Mouse (Mus musculus) granulocyte monocyte progenitor cell, adult 5-6 weeks (primary cell): Measurements from ENCODE around the gene Gm43518. TPM values are rescaled to one million over a fixed set of nuclear protein-coding genes. Genes with fewer than 3 reads are reported as not detected.

Source experiments
- ATAC-seq: replicated peaks from 2 replicates; pipeline ENCODE4 v1.8.0; 2016; ENCODE audit warnings: mild to moderate bottlenecking, moderate TSS enrichment, inconsistent platforms; ENCODE audit not compliant: poor library complexity, severe bottlenecking
- total RNA-seq, 2 experiments: library from RNA; stranded (forward) in 1 of 2; stranded (reverse) in 1 of 2; fragments of 200-712, 200-1000 nt in 1 of 2; fragments of >200 nt in 1 of 2; fragmentation: Nextera tagmentation in 1 of 2; gene quantifications; 2 replicates each; pipeline ENCODE4 v1.2.3; 2014 to 2017

The Gm43518 gene
- total RNA-seq, 2 experiments from 2014 or later, result not detected

GRCm38 (mm10) chr5:123932927-123933326 lies 5.7 kb downstream of the Gm43518 start:
- no peak for ATAC-seq

DNA sequence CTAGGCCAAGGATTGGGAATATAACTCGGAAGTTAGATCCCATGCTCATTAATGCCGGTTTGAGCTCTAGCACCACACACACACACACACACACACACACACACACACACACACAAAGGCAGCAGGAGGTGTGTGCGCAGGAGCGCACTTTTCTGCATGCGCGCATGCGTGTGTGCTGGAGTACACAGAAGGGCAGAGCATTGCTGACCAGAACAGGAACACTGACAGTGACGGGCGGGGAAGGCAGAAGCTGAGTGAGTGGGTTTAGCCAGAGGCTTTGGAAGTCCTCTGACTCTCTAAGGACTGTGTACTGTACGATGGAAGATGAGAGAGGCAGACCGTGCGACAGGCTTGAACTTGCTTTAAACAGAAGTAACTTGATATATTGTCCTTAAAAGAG lies 6.3 kb downstream of the Gm43518 start:
- ATAC-seq, result no peak

DNA sequence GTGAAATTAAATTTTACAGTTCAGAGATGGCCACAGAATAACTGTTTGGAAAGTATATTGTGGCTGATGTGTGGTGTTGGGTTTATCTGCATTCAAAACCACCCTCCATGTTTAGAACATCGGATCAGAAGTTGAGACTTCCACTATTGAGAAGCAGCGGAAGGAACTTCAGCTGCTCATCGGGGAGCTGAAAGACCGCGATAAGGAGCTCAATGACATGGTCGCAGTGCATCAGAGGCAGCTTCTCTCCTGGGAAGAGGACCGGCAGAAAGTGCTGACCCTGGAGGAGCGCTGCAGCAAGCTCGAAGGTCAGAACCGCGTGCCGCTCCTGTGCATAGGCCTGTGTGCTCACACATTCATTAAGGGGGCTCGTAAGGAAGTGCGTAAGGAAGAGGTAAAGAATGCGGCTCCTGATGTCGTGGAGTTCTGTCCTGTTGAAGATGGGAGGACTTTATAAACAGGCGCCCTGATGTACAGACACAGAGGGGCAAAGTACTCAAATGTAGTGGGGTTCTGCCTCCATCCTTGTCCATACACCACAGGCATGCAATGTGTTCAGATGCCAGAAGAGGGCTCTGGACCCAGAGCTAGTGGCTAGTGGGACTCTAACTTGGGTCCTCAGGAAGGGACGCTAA lies 6.9 kb downstream of the Gm43518 start:
- ATAC-seq, result no peak; the same call in 1 of the 2 replicates

GRCm38 (mm10) chr5:123935931-123936330 lies 8.7 kb downstream of the Gm43518 start:
- no peak for ATAC-seq

- ATAC-seq, result peak; percentile 82
Observed at GRCm38 (mm10) chr5:123938479-123938878, 11.3 kb downstream of the Gm43518 start.

DNA sequence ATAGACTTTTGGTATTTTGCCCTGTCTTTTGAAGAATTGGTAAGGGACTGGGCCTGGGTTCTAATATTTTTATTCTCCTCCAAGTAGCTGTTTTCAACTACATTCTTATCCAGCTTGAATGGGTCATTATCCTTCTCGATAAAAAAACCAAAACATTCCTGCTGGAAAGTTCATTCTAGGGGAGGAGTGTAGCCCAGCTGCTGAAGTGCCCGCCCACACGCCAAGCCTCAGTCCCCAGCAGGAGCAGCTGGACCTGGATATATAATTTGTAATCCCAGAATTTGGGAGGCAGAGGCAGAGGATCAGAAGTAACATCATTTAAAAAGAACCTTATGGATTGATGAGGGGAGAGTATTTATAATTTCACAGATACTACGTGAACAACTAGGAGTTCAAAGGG lies 19.3 kb downstream of the Gm43518 start:
- no peak for ATAC-seq

DNA sequence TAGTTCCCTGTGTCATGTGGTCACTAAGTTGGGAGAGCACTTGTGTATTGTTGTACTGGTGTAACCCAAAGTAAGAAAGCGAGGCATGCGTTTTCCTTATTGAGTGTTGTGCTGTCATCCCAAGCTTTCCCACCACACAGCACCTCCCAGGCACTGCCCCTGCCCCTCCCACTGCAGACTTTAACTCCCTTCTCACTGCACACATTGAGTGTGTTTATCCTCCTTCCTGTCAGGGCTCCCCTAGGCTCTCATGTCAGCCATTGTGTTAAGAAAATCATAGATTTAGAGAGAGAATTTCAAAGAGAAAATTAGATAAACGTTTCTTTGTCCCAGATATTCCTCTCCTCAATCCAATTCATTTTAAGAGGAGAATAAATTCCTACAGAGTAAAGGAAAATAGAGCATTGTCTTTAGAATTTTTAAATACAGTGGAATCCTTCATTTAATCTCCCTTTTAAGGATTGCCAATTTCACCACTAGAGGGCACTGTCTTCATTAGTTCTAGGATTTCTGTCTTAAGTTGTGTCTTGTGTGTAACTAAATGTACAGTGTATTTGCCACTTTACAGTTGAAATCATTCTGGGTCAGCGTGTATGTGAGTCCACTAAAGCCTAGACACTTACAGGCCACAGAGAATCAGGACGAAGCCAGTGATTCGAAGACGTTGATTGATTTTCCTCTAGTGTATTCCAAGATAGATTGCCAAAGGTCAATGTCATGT lies 20.0 kb downstream of the Gm43518 start:
- ATAC-seq, result peak; percentile 37; the same call in 1 of the 2 replicates

- no peak for ATAC-seq
Observed at GRCm38 (mm10) chr5:123952365-123953045, 25.3 kb downstream of the Gm43518 start.

DNA sequence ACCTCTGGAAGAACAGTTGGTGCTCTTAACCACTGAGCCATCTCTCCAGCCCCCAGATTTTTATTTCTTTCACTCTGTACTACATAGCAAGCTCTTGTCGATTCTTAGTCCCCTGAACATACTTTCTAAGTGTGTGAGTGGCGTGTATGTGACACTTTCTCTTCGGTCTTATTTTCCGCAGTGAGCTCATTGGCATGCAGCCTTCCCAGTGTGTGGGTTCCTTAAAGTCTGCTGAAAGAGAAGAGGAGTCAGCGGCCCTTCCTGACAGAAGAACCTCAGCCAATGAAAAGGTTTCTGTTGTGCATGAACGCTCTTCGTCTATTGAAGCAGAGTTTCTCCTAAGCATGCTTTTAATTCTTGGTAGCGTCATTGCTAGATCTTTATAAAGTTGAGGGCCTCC lies 30.0 kb downstream of the Gm43518 start:
- ATAC-seq, result no peak

- ATAC-seq, result no peak
Observed at GRCm38 (mm10) chr5:123959018-123959417, 31.8 kb downstream of the Gm43518 start.

DNA sequence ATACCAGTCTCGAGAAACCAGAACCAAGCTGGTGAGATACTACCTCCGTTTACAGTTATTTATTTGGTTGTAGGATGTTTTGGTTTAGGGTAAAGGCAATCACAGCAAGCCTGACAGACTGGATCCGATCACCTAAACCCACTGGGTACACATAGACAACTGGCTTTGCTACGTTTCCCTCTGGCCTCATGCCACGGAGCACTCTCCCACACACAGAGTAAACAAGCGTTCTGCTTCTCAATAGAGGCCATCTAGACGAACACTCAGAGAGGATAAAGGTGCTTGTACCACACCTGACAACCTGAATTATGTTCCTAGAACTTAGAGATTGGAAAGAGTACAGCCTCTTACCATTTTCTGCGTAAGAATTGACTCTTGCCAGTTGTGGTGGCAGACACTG lies 32.9 kb downstream of the Gm43518 start:
- ATAC-seq, result no peak

DNA sequence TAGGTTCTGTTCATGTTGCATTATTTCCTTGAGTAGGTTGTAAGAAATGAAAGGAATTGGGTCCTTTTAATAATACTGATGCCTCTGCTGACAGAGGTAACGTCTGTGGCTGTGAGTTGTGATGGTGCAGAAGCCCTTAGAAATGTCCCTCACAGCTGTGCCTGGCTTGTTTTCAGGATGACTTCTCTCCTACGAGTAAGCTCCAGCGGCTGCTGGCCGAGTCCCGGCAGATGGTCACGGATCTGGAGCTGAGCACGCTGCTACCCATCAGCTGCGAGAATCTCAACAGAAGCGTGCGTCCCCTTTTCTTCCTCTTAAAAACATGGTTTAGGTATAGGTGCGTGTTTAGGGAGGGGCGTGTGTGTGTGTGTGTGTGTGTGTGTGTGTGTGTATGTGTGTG lies 33.8 kb downstream of the Gm43518 start:
- no peak for ATAC-seq

- no peak for ATAC-seq
Observed at GRCm38 (mm10) chr5:123964208-123964607, 37.0 kb downstream of the Gm43518 start.

- ATAC-seq, result no peak
Observed at GRCm38 (mm10) chr5:123966759-123967158, 39.5 kb downstream of the Gm43518 start.

DNA sequence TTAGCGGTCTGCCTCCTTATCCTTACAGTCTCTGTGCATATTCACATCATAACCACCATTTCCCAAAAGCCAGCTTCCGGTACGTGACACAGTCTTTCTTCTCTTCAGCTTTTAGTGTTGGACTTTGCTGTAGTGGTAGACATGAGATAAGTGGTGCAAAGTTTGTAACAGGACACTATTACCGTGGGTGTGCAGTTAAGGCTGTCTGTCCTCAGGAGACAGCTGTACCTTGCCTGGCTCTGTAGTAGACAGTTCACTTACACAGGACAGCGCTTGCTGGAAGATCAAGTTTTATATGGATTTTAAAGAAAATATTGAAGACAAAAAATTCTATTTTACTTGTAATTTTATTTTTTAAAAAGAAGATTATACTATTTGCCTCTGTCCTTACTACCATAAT lies 41.2 kb downstream of the Gm43518 start:
- ATAC-seq, result no peak

GRCm38 (mm10) chr5:123969216-123969615 lies 42.0 kb downstream of the Gm43518 start:
- ATAC-seq, result no peak

GRCm38 (mm10) chr5:123970576-123970975 lies 43.4 kb downstream of the Gm43518 start:
- no peak for ATAC-seq

GRCm38 (mm10) chr5:123972453-123972852 lies 45.2 kb downstream of the Gm43518 start:
- ATAC-seq, result no peak

DNA sequence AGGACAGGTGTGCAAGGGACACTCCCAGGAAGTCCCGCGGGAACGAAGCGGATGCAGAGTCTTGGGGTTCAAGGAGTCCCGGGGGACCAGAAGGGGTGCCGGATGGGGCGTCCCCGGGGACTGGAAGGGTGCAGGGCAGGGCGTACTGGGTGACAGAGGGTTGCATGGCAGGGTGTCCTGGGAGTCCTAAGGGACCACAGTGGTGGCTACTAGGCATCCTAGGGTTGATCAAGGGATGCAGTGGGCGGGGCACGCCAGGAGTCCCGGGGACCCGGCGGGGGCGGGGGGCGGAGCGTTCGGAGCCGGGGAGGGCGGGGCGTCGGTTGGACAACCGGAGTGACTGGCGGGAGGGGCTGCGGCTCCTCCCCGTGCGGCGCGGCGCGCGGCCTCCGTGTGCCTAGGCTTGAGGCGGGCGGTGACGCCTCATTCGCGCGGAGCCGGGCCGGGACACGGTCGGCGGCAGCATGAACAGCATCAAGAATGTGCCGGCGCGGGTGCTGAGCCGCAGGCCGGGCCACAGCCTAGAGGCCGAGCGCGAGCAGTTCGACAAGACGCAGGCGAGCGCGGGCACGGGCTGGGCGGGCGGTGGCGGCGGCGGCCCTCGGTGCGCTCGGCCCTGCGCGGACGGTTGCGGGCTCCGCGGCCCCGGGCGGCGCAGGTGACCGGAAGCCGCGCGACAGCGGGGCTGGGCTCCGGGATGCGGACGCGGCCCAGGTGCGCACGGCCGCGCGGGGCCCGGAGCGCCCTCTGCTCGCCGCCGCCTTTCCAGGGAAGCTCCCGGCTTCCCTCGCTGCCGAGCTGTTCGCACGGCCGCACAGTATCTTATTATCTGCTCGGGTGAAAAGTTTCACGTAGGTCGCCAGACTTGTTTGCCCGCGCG lies 46.3 kb downstream of the Gm43518 start, which contains the start of gene Hip1r:
Hip1r (plus strand) TSS at position 330 of the 880 bp plus-strand sequence.
- peak; percentile 55 for ATAC-seq

- no peak for ATAC-seq
Observed at GRCm38 (mm10) chr5:123974179-123974485, 46.9 kb downstream of the Gm43518 start.
